Mouse (Mus musculus): ENCODE measurements at regions not wholly inside any gene's neighbourhood (a gene's known extent, or its start where the extent isn't known, plus 50 kb on each side); places are given as distances from the start of the nearest gene placed in this dataset.

DNA sequence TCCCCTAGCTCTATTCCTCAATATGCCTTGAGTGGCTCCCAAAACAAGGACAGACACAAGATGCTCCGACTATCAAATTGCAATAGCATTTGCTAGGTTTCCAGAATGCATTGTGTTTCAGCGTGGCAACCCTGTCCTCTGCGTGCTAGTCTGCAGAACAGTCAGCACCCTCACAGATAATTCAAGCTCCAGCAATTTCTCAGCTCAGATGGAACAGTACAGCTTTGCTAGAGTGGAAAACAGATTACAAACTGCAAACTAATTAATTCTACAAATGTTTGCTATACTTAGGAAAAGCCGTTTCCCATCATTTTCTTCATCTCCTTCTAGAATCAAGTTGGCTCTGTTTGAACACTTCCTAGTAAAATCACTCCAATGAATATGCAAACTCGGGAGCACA lies 441.4 kb downstream of the Gm16223 start:
- no peak for TF ChIP-seq CTCF (IDR thresholded peaks at IDR 0.05)

DNA sequence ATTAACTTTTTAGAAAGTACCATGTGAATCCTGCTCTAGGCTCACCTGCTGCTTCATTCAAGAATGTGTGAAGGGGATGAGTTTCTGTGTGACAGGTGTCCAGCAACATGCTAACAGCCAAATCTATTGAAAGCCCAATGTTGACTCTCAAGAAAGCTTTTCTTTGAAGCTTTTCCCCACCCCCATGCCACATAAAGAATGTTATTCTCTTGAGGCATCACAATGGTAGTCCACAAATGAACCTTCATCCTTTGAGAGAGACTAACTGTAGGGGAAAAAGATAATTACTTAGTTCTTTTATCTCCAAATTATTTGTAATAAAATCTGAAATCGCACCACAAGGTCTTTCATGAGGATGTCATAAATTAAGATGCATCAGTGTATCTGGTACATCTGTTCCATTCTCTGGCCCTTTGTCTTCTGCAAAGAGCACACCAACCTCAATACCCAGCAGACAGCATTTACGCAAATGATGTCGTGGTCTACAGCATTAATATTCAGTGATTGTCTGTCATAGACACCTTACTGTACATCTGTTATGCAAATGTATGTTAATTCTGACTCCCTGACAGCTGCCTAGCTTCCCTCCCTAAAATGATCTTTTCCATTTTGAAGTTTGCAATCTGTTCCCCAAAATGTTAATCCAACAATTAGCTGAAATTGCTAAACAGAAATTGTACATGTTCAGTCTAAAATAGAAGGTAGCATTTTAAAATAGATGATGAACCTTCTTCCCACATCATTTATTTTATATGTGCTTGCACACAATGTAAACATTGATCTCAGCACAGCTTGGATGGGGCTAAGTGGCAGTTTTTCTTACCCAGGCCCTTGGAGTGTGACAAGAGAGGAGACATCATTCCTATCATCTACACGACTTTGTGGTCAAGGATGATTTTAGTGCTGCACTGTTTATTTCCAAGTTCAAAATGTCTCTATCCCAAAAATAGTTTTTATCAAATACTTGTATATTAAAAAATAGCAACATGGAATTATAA lies 455.7 kb downstream of the Gm16223 start:
- no peak for DNase-seq
- no peak overlapping the region for H3K4me3 ChIP-seq
- TF ChIP-seq CTCF (IDR thresholded peaks at IDR 0.05): no peak
- H3K27ac ChIP-seq: no peak overlapping the region
- intact Hi-C loops (cut with DNase I): no loop called here

More for the DNA sequence above, 441.4 kb downstream of the Gm16223 start:
- intact Hi-C loops (cut with DNase I): no loop called here
- H3K4me3 ChIP-seq: no peak overlapping the region
- H3K27ac ChIP-seq: no peak overlapping the region
- DNase-seq: no peak

DNA sequence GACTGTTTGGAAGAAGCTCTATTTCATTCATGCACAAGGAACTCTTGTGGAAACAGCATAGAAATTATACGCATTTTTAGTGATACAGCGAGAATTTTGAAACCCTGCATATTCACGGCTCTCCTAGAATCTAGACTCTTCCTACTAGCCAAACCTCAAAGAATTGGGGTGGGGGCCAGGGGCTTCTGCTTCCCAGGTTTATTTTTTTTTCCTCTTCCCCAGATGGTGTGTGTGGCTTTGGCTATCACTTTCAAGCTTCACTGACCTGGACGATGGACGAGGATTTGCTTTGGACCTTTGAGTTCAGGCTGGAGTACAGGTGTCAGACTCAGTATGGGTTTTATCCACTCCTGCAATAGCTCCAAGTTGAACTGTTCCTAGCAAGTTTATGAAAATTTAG lies 457.7 kb downstream of the Gm16223 start:
- Histone ChIP-seq H3K4me3 (no peak overlapping the region), H3K27ac (no peak overlapping the region)
- DNase-seq: no peak
- intact Hi-C loops (cut with DNase I): no loop called here
- TF ChIP-seq CTCF (IDR thresholded peaks at IDR 0.05): no peak

DNA sequence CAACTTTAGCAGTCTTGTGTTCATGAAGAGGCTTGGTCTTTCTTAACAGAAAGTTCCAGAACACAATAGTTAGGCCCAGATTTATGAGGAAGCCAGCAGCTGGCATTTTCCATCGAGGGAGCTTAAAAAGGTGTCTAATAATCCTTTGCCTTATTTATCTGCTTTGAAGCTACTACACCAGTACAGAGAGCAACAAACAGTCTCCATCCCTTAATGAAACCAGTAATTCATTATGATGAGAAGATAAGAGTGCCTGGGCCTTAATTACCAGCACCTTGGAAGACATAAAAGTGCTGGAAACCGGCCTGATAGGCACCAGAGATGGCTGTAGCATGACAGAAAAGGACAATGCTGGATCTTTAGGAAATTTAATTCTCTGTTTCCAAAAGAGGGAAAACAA lies 492.8 kb downstream of the Gm16223 start:
- intact Hi-C loops (cut with DNase I): no loop called here

DNA sequence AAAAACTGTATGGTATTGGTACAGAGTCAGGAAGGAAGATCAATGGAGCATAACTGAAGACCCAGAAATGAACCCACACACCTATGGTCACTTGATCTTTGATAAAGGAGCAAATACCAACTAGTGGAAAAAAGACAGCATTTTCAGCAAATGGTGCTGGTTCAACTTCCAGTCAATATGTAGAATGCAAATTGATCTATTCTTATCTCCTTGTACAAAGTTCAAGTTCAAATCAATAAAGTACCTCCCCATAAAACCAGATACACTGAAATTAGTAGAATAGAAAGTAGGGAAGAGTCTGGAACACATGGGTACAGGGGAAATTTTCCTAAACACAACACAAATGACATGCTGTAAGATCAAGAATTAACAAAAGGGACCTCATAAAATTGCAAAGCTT lies 495.6 kb downstream of the Gm16223 start:
- no peak for DNase-seq
- Histone ChIP-seq H3K27ac (no peak overlapping the region), H3K4me3 (no peak overlapping the region)
- intact Hi-C loops (cut with DNase I): no loop called here
- TF ChIP-seq CTCF (IDR thresholded peaks at IDR 0.05): no peak

More for the DNA sequence above, 492.8 kb downstream of the Gm16223 start:
- TF ChIP-seq CTCF (IDR thresholded peaks at IDR 0.05): no peak
- Histone ChIP-seq H3K4me3 (no peak overlapping the region), H3K27ac (no peak overlapping the region)
- DNase-seq: no peak

DNA sequence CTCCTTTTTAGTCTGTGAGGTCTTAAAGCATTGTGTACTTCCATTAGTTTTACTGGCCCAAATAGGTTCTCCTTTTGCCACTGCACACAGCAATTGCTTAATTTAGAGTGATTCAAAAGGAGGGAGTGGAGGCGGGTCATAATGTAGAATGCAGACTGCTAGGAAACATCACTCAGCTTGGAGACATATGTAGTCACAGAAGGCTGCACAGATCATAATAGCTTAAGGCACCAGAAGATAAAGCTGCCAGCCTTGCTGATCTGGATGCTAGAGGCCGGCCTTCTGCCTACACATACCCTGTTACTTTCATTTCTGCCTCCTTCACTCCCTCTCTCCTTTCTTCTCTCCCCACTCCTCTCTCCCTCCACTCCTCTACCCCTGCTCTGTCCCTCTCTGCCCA lies 508.2 kb downstream of the Gm16223 start:
- TF ChIP-seq CTCF (IDR thresholded peaks at IDR 0.05): no peak
- DNase-seq: no peak
- intact Hi-C loops (cut with DNase I): no loop called here
- Histone ChIP-seq H3K4me3 (no peak overlapping the region), H3K27ac (no peak overlapping the region)

DNA sequence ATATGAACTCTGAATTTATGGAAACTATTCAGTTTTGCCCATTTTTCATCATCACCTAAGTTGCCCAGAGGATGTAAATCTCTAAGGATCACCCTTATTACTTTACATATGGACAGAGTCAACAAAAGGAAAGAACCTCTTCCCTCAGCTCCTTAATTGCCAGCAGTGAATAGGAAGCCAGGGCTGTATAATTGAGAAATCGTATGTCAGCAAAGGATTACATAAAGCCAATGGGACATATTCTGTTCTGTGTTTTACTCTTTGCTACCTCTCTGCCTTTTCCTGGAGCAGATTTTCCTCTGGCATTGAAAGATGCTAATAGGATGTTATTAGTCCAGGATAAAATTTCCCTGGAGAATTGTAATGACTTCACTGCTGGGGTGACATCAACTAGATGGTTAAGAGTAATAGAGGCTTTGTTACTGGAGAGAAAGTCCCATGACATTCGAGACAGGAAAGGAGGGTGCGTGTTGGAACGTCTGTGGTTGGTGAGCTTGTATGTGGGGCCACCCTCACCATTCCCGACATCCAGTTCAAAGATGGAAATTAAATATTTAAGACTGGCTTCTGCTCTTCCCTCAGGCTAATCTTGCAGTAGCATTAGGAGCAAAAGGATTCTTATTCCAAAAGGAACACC lies 510.6 kb downstream of the Gm16223 start:
- intact Hi-C loops (cut with DNase I): no loop called here
- Histone ChIP-seq H3K4me3 (no peak overlapping the region), H3K27ac (no peak overlapping the region)
- DNase-seq: no peak
- no peak for TF ChIP-seq CTCF (IDR thresholded peaks at IDR 0.05)

DNA sequence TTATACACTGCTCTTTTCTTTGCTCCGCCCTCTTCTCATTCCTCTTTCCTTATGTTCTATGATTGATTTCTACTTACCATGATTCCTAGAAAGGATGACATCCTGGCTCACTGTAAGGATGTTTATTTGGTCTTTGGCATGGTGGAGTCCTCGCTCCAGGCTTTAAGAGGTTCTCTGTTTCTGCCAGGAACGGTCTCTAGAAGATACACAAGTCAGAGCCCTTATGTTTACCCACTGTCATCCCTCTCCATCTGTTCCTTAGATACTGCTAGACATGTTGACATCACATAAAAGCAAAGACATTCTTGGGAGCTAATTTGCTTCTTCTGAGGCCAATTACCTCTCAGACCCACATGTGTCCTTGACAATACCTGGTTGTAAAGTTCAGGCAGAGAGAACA lies 552.9 kb downstream of the Gm16223 start:
- Histone ChIP-seq H3K27ac (no peak overlapping the region), H3K4me3 (no peak overlapping the region)
- DNase-seq: no peak
- TF ChIP-seq CTCF (IDR thresholded peaks at IDR 0.05): no peak
- intact Hi-C loops (cut with DNase I): no loop called here

DNA sequence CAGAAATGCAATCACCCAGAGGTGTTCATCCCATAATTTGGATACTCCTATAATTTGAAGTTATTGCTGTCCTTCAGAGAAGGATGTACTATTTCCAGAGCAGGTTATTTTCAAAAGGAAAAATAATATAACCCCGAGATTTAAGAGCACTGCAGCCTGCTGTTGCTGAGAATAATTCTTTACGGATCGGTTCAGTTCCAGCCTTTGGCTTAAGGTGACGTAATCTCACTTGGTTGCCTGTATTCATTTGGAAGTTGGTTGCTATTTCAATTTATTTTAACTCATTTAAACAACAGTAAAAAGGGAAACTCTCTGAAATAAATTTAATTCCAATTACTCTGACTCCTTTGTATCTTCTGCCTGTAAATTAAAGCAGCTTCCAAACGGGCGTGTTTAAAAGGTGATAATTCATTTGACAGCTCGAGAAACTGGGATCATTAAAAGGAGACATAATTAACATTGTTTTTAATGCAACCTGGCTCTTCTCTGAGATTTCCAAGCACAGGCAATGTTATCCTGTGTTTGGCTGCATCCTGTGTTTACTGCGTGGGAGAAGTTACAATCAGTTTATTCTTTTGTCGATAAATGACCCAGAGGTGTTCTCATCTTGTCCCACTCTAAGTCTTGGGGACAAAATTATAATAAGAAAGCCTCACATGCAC lies 568.5 kb downstream of the Gm16223 start:
- Histone ChIP-seq H3K4me3 (no peak overlapping the region), H3K27ac (no peak overlapping the region)
- no peak for TF ChIP-seq CTCF (IDR thresholded peaks at IDR 0.05)
- intact Hi-C loops (cut with DNase I): no loop called here
- DNase-seq: no peak

DNA sequence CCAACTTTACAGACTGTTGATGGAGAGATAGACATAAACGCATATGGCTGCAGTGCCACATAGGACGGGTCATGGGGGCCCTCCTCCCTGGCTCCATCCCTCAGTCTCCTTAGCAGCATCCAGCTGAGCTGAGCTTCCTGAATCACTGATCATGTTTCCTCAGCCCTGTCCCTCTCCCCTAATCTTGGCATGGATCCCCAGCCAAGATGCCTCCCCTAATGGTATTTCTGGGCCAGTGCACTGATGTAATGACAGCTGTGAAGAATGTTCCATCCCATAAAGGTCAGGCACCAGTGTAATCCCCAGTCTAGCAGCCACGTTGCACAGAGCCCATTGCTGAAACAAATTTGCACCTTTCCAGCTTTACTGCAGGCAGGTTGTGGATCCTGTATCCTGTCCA lies 576.5 kb upstream of the Cpeb2 start:
- no peak overlapping the region for H3K4me3 ChIP-seq
- H3K27ac ChIP-seq: no peak overlapping the region
- intact Hi-C loops (cut with DNase I): no loop called here
- DNase-seq: no peak
- TF ChIP-seq CTCF (IDR thresholded peaks at IDR 0.05): no peak

DNA sequence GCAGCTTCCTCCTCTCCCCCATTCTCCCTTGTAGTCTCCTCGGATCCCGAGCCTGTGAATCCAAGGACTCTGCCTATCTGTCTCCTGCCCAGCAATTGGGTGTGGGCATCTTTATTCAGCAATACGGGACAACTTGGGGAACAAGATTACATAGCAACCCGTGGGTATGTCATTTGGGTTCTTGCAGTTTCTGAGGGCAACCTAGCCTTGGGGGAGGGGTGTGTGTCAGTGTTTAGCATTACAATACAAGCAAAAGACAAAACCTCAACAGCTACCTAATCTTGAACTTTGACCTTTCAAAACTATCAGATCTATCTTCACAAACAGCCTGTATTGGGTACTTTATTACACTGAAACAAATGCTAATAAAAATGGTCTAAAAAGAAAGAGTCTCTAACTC lies 573.0 kb upstream of the Cpeb2 start:
- Histone ChIP-seq H3K27ac (no peak overlapping the region), H3K4me3 (no peak overlapping the region)
- DNase-seq: no peak
- intact Hi-C loops (cut with DNase I): no loop called here
- no peak for TF ChIP-seq CTCF (IDR thresholded peaks at IDR 0.05)

DNA sequence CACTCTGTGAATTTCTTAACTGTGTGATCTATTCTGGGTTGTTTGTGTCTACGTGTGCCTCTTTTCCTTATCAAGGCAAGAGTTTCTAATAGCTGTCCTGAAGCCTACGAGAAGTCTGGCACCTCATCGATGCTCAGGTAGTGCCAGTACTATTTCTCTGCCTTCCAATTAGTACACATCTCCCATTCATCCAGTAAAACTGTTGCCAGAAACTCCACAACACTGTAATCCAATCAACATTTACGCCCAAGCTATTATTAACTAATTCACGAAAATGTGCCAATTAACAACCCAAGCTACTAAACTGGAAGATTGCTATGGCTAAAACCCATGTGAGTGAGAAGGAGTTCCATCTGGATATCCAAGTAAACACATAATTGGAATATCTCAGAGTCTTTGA lies 553.4 kb upstream of the Cpeb2 start:
- Histone ChIP-seq H3K4me3 (no peak overlapping the region), H3K27ac (no peak overlapping the region)
- TF ChIP-seq CTCF (IDR thresholded peaks at IDR 0.05): no peak
- DNase-seq: no peak
- intact Hi-C loops (cut with DNase I): no loop called here
